Mouse (Mus musculus): ENCODE data around the gene Naa80. TPM values are rescaled to one million over a fixed set of nuclear protein-coding genes. Genes with fewer than 3 reads are reported as not detected.
A peak's percentile ranks its signal among the peaks of the same experiment; 100 is the strongest.

Gene Naa80
- polyA plus RNA-seq, 1 experiment from 2014 or later, result 19.5 TPM

- WGBS, result 36% methylated on average over 23 of the region's 23 CpGs
- Histone ChIP-seq H3K4me1 (replicated peaks) (peaks cover 19% of the 10 kb centered on the region), H3K4me3 (no peak overlapping the region), H3K9me3 (no peaks in the 10 kb centered on the region), H3K27me3 (no peaks in the 10 kb centered on the region), H3K27ac (replicated peaks) (no peak overlapping the region), H3K36me3 (no peaks in the 10 kb centered on the region), H3K4me2 (0 out of 2 replicates have a peak overlapping the region, but pooled peaks have one; percentile 18), H3K9ac (no peak overlapping the region)
- no peak for ATAC-seq (ENCODE audit: low FRiP score, low read depth)
Measured at GRCm38 (mm10) chr9:107605041-107605661, 26.5 kb downstream of the Naa80 start.

GRCm38 (mm10) chr9:107606591-107606990 is 27.9 kb downstream of the Naa80 start:
- ATAC-seq (ENCODE audit: low FRiP score, low read depth), result no peak
- Histone ChIP-seq H3K9me3 (no peaks in the 10 kb centered on the region), H3K4me3 (no peak overlapping the region), H3K4me2 (0 out of 2 replicates have a peak overlapping the region, but pooled peaks have one; percentile 6), H3K4me1 (replicated peaks) (peaks cover 23% of the 10 kb centered on the region), H3K9ac (no peak overlapping the region), H3K36me3 (no peaks in the 10 kb centered on the region), H3K27me3 (no peaks in the 10 kb centered on the region), H3K27ac (replicated peaks) (no peak overlapping the region)
- 24% methylated on average over 9 of the region's 9 CpGs for WGBS

- Histone ChIP-seq H3K27ac (replicated peaks) (no peak overlapping the region), H3K9ac (no peak overlapping the region)
Measured at GRCm38 (mm10) chr9:107607036-107607435, 28.3 kb downstream of the Naa80 start.

DNA sequence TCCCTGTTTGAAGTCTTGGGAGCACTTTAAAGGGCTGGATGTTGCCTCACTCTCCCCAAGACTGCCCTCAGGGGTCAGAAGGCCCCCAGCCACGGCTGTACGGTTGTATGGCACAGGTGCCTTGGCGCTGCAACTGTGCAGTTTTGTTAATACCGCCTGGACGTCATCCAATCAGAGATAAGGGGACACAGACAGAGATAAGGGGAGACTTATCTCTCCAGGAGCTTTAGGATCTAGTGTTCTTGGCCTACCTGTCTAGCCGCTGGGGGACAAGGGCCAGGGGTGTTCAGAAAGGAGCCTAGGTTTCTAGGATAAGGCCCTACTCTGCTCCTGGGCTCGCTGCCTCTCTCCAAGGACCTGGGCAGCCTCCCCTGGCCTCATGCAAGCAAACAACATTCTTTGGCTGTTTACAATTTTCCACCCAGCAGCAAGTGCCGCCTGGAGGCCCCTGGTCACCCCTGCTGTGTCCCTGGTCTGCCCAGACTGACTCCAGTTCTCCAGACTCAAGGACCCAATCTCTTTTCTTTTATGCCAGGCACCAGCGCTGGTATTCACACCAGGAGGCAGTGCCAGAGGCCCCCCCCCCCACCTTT is 29.1 kb downstream of the Naa80 start:
- Histone ChIP-seq H3K27me3 (no peaks in the 10 kb centered on the region), H3K4me1 (replicated peaks) (peaks cover 29% of the 10 kb centered on the region), H3K9ac (no peak overlapping the region), H3K4me3 (no peak overlapping the region), H3K9me3 (no peaks in the 10 kb centered on the region), H3K27ac (replicated peaks) (no peak overlapping the region), H3K36me3 (no peaks in the 10 kb centered on the region), H3K4me2 (no peak overlapping the region)
- no peak for ATAC-seq (ENCODE audit: low FRiP score, low read depth)
- 57% methylated on average over 9 of the region's 9 CpGs for WGBS

More at GRCm38 (mm10) chr9:107607036-107607435, 28.3 kb downstream of the Naa80 start:
- Histone ChIP-seq H3K4me3 (no peak overlapping the region), H3K4me2 (0 out of 2 replicates have a peak overlapping the region, but pooled peaks have one; percentile 6), H3K4me1 (replicated peaks) (peaks cover 28% of the 10 kb centered on the region), H3K27me3 (no peaks in the 10 kb centered on the region), H3K9me3 (no peaks in the 10 kb centered on the region), H3K36me3 (no peaks in the 10 kb centered on the region)
- WGBS, result 59% methylated on average over 2 of the region's 2 CpGs
- no peak for ATAC-seq (ENCODE audit: low FRiP score, low read depth)

- Histone ChIP-seq H3K27me3 (no peaks in the 10 kb centered on the region), H3K9ac (no peak within 1 kb of the TSS), H3K9me3 (no peaks in the 10 kb centered on the region), H3K27ac (replicated peaks) (no peak within 1 kb of the TSS), H3K4me2 (no peak within 1 kb of the TSS), H3K4me1 (replicated peaks) (peaks cover 34% of the 10 kb centered on the region), H3K36me3 (peaks cover 1% of the 10 kb centered on the region; the same call in 1 of the 2 replicates), H3K4me3 (no peak within 1 kb of the TSS)
- no peak for ATAC-seq (ENCODE audit: low FRiP score, low read depth)
- WGBS, result 42% methylated on average over 12 of the region's 12 CpGs
Measured at GRCm38 (mm10) chr9:107608741-107609432, 30.2 kb downstream of the Naa80 start, which contains the start of gene Sema3b. Sema3b (minus strand) TSS chr9:107609229.

GRCm38 (mm10) chr9:107609433-107609830 is 30.7 kb downstream of the Naa80 start:
- Histone ChIP-seq H3K4me1 (replicated peaks) (peaks cover 32% of the 10 kb centered on the region), H3K9ac (no peak overlapping the region), H3K36me3 (peaks cover 6% of the 10 kb centered on the region; the same call in 1 of the 2 replicates), H3K27me3 (no peaks in the 10 kb centered on the region), H3K4me2 (no peak overlapping the region), H3K27ac (replicated peaks) (no peak overlapping the region), H3K9me3 (no peaks in the 10 kb centered on the region), H3K4me3 (no peak overlapping the region)
- WGBS, result 67% methylated on average over 4 of the region's 4 CpGs
- ATAC-seq (ENCODE audit: low FRiP score, low read depth), result no peak

- no peak; the same call in 1 of the 2 replicates for ATAC-seq (ENCODE audit: low FRiP score, low read depth)
- Histone ChIP-seq H3K27me3 (no peaks in the 10 kb centered on the region), H3K9ac (peak overlapping the region; percentile 54), H3K4me3 (peak overlapping the region; percentile 32), H3K27ac (replicated peaks) (peak overlapping the region; percentile 94), H3K4me1 (replicated peaks) (peaks cover 27% of the 10 kb centered on the region), H3K36me3 (peaks cover 24% of the 10 kb centered on the region), H3K4me2 (peak overlapping the region; percentile 66), H3K9me3 (no peaks in the 10 kb centered on the region)
- WGBS, result 69% methylated on average over 6 of the region's 6 CpGs
Measured at GRCm38 (mm10) chr9:107611456-107612190, 32.9 kb downstream of the Naa80 start.

- peak; percentile 95 for ATAC-seq (ENCODE audit: low FRiP score, low read depth)
- no peaks in the 10 kb centered on the region for H3K27me3 ChIP-seq
- peak overlapping the region; percentile 66 for H3K4me2 ChIP-seq
- peaks cover 27% of the 10 kb centered on the region for H3K4me1 ChIP-seq (replicated peaks)
- WGBS, result 2% methylated on average over 34 of the region's 48 CpGs
- H3K9me3 ChIP-seq, result no peaks in the 10 kb centered on the region
- H3K9ac ChIP-seq, result peak overlapping the region; percentile 54
- peak overlapping the region; percentile 94 for H3K27ac ChIP-seq (replicated peaks)
- H3K36me3 ChIP-seq, result peaks cover 28% of the 10 kb centered on the region
- peak overlapping the region; percentile 32 for H3K4me3 ChIP-seq
Measured at GRCm38 (mm10) chr9:107612191-107612944, 33.7 kb downstream of the Naa80 start.

- Histone ChIP-seq H3K4me2 (peak overlapping the region; percentile 66), H3K4me3 (peak overlapping the region; percentile 32), H3K27me3 (no peaks in the 10 kb centered on the region), H3K27ac (replicated peaks) (peak overlapping the region; percentile 94), H3K4me1 (replicated peaks) (peaks cover 21% of the 10 kb centered on the region), H3K36me3 (peaks cover 35% of the 10 kb centered on the region), H3K9me3 (no peaks in the 10 kb centered on the region), H3K9ac (0 out of 2 replicates have a peak overlapping the region, but pooled peaks have one; percentile 29)
- peak; percentile 1; the same call in 1 of the 2 replicates for ATAC-seq (ENCODE audit: low FRiP score, low read depth)
- WGBS, result 8% methylated on average over 12 of the region's 12 CpGs
Measured at GRCm38 (mm10) chr9:107612945-107613569, 34.4 kb downstream of the Naa80 start.

GRCm38 (mm10) chr9:107615035-107615434 is 36.3 kb downstream of the Naa80 start:
- Histone ChIP-seq H3K27me3 (no peaks in the 10 kb centered on the region), H3K4me3 (no peak overlapping the region), H3K9me3 (no peaks in the 10 kb centered on the region), H3K4me2 (no peak overlapping the region), H3K36me3 (peaks cover 52% of the 10 kb centered on the region), H3K9ac (no peak overlapping the region), H3K4me1 (replicated peaks) (peaks cover 37% of the 10 kb centered on the region), H3K27ac (replicated peaks) (no peak overlapping the region)
- ATAC-seq (ENCODE audit: low FRiP score, low read depth), result no peak
- 41% methylated on average over 4 of the region's 4 CpGs for WGBS

DNA sequence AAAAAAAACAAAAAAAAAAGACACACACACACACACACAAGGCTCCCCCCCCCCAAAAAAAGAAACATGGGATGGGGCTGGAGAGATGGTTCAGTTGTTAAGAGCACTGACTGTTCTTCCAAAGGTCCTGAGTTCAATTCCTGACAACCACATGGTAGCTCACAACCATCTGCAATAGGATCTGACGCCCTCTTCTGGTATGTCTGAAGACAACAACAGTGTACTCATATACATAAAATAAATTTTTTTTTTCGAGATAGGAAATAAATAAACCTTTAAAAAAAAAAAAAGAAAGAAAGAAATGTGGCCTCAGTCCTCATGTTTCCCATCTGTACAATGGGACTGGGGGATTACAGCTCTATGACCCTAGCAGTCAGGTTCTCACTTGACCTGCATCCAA is 38.8 kb downstream of the Naa80 start:
- Histone ChIP-seq H3K36me3 (peaks cover 54% of the 10 kb centered on the region), H3K27ac (replicated peaks) (no peak overlapping the region), H3K9ac (no peak overlapping the region), H3K4me3 (no peak overlapping the region), H3K4me1 (replicated peaks) (peaks cover 28% of the 10 kb centered on the region), H3K4me2 (no peak overlapping the region), H3K9me3 (no peaks in the 10 kb centered on the region), H3K27me3 (no peaks in the 10 kb centered on the region)
- WGBS, result 81% methylated on average over 2 of the region's 2 CpGs
- no peak for ATAC-seq (ENCODE audit: low FRiP score, low read depth)

Measured in hindbrain, embryonic 15.5 days (tissue).